In genomic region chr5:36223787-36224186, GRCm38 (mm10) we compare ENCODE assay signal across 9 mouse cellular contexts. TPM values are rescaled to one million over a fixed set of nuclear protein-coding genes. Genes with fewer than 3 reads are reported as not detected.
A peak's percentile ranks its signal among the peaks of the same experiment; 100 is the strongest.
DNase-seq lines count a peak whose midpoint lies in the region; ATAC-seq lines count a peak whose summit lies in the region.
"Had no signal": no experiment of that assay in that cellular context is flagged by ENCODE, and none has a peak within 500 bp of the region (broad histone marks: within the 10 kb centered on the region; RNA-seq: fewer than 3 reads in every experiment).

No protein-coding gene starts in this region.

- ATAC-seq in megakaryocyte, adult 5-6 weeks (ENCODE audit: poor library complexity, severe bottlenecking), result no peak

- peak; percentile 44 for DNase-seq in gastrocnemius, adult 18-20 months (ENCODE audit: low spot score)
- no peak for DNase-seq in gastrocnemius, adult 8-10 months (ENCODE audit: low spot score in 2 of 2)
- DNase-seq in urinary bladder, postnatal 25 days (ENCODE audit: low spot score), result peak; percentile 65
- DNase-seq in urinary bladder, postnatal 10 days (ENCODE audit: low spot score), result no peak
- peak; percentile 51 to 84 for DNase-seq in frontal cortex, adult 2 months (ENCODE audit: extremely low spot score in 1 of 2, low spot score in 1 of 2)
- peak; percentile 69 to 72 for DNase-seq in left cerebral cortex, adult 18-20 months (ENCODE audit: low spot score in 2 of 2)
- peak; percentile 70 for DNase-seq in retina, postnatal 1 day

RNA-seq across cellular contexts. Expression of gene Psapl1, which starts 20.0 kb away (rescaled TPM):
- total RNA-seq in gastrocnemius, adult 18-20 months (2021), result under 1 TPM in 1 of 2 experiments, not detected in 1; 0.09 TPM
- total RNA-seq in gastrocnemius, adult 8-10 months (2022), result not detected
- not detected in 2 replicates for polyA plus RNA-seq in frontal cortex, adult 2 months (2012; rRNA removed)
- not detected for total RNA-seq in left cerebral cortex, adult 18-20 months (2021)
- not detected in 2 replicates for total RNA-seq in megakaryocyte, adult 5-6 weeks (2015)
- total RNA-seq in megakaryocyte, adult 5-6 weeks (2017), result not detected in 2 replicates
- polyA plus RNA-seq: heart, embryonic 14.5 days had no signal

Comparison
In these comparisons a context has a peak if more than half of its experiments do, and no peak if none do; other contexts are left out.
1. DNase-seq: peak in gastrocnemius, adult 18-20 months (single experiment), urinary bladder, postnatal 25 days (single experiment), frontal cortex, adult 2 months (2 of 2), left cerebral cortex, adult 18-20 months (2 of 2) and retina, postnatal 1 day (single experiment); none in gastrocnemius, adult 8-10 months (0 of 2) and urinary bladder, postnatal 10 days (single experiment).